Mouse (Mus musculus) kidney, postnatal 25 days (tissue): ENCODE data around the gene Nes.

ENCODE experiments used
- DNase-seq, 2 experiments: peaks; one replicate each; pipeline ENCODE4 v3.0.0; 2021; ENCODE audit warnings: mixed read lengths in 2 of 2

The Nes gene

GRCm38 (mm10) chr3:88023192-88024074 lies 52.6 kb downstream of the Nes start:
- DNase-seq = peak in 1 of 2 experiments; percentile 43

GRCm38 (mm10) chr3:88026823-88027222 lies 55.9 kb downstream of the Nes start:
- DNase-seq = no peak

- peak in 1 of 2 experiments; percentile 25 for DNase-seq
Measured at GRCm38 (mm10) chr3:88027434-88028186, 56.7 kb downstream of the Nes start, which contains the start of gene Hapln2. Gene Hapln2, minus strand, starts transcription at chr3:88027583.
